Mouse (Mus musculus): ENCODE data around the gene Armc10. TPM values are rescaled to one million over a fixed set of nuclear protein-coding genes. Genes with fewer than 3 reads are reported as not detected.
A peak's percentile ranks its signal among the peaks of the same experiment; 100 is the strongest.
"Not testable (repeated sequence)": the region's sequence is repeated elsewhere in the genome, so short reads cannot be mapped to it uniquely, and the experiment has no call there.

Armc10 gene
- polyA plus RNA-seq, 1 experiment from 2014 or later: 54.4 TPM

GRCm38 (mm10) chr5:21702873-21703475, 57.4 kb downstream of the Armc10 start:
- no peak for TF ChIP-seq CTCF (IDR thresholded peaks at IDR 0.05; ENCODE audit: low read depth)
- Histone ChIP-seq H3K4me1 (ENCODE audit: insufficient read depth) (no peaks in the 10 kb centered on the region), H3K4me3 (ENCODE audit: low read depth, low read length) (no peak overlapping the region), H3K36me3 (ENCODE audit: insufficient read depth) (no peaks in the 10 kb centered on the region), H3K4me2 (no peak overlapping the region), H3K9ac (no peak overlapping the region), H3K9me3 (ENCODE audit: low read depth, low read length) (no peaks in the 10 kb centered on the region), H3K27me3 (ENCODE audit: insufficient read depth, low read length) (no peaks in the 10 kb centered on the region), H3K27ac (ENCODE audit: low read depth) (peak overlapping the region; percentile 54; the same call in 1 of the 2 replicates)
- ATAC-seq (ENCODE audit: insufficient read depth) (no peak), DNase-seq (no peak)
- WGBS: 55% methylated on average over 6 of the region's 6 CpGs

GRCm38 (mm10) chr5:21703708-21704107, 58.1 kb downstream of the Armc10 start:
- DNase-seq (no peak), ATAC-seq (ENCODE audit: insufficient read depth) (no peak)
- no peak overlapping the region for H3K4me2 ChIP-seq
- no peak overlapping the region for H3K4me3 ChIP-seq (ENCODE audit: low read depth, low read length)
- TF ChIP-seq CTCF (IDR thresholded peaks at IDR 0.05; ENCODE audit: low read depth): no peak
- H3K4me1 ChIP-seq (ENCODE audit: insufficient read depth): no peaks in the 10 kb centered on the region
- H3K27me3 ChIP-seq (ENCODE audit: insufficient read depth, low read length): no peaks in the 10 kb centered on the region
- H3K9me3 ChIP-seq (ENCODE audit: low read depth, low read length): no peaks in the 10 kb centered on the region
- H3K36me3 ChIP-seq (ENCODE audit: insufficient read depth): no peaks in the 10 kb centered on the region
- no peak overlapping the region for H3K27ac ChIP-seq (ENCODE audit: low read depth)
- WGBS: 73% methylated on average over 3 of the region's 3 CpGs
- H3K9ac ChIP-seq: no peak overlapping the region

- no peak for TF ChIP-seq CTCF (IDR thresholded peaks at IDR 0.05; ENCODE audit: low read depth)
- Histone ChIP-seq H3K36me3 (ENCODE audit: insufficient read depth) (no peaks in the 10 kb centered on the region), H3K4me3 (ENCODE audit: low read depth, low read length) (no peak overlapping the region), H3K27me3 (ENCODE audit: insufficient read depth, low read length) (no peaks in the 10 kb centered on the region), H3K4me1 (ENCODE audit: insufficient read depth) (no peaks in the 10 kb centered on the region), H3K4me2 (no peak overlapping the region), H3K9ac (no peak overlapping the region), H3K9me3 (ENCODE audit: low read depth, low read length) (no peaks in the 10 kb centered on the region), H3K27ac (ENCODE audit: low read depth) (no peak overlapping the region)
- DNase-seq: no peak
- 90% methylated on average over 4 of the region's 4 CpGs for WGBS
- no peak for ATAC-seq (ENCODE audit: insufficient read depth)
Measured at GRCm38 (mm10) chr5:21706546-21706945, 60.9 kb downstream of the Armc10 start.

- not testable (repeated sequence) for ATAC-seq (ENCODE audit: insufficient read depth); DNase-seq; H3K4me3 ChIP-seq (ENCODE audit: low read depth, low read length)
Measured at GRCm38 (mm10) chr5:21708011-21708410, 62.4 kb downstream of the Armc10 start.

More at GRCm38 (mm10) chr5:21708011-21708410, 62.4 kb downstream of the Armc10 start:
- H3K27me3 ChIP-seq (ENCODE audit: insufficient read depth, low read length); H3K36me3 ChIP-seq (ENCODE audit: insufficient read depth); H3K9me3 ChIP-seq (ENCODE audit: low read depth, low read length); H3K27ac ChIP-seq (ENCODE audit: low read depth); H3K4me1 ChIP-seq (ENCODE audit: insufficient read depth); H3K4me2 ChIP-seq; H3K9ac ChIP-seq: not testable (repeated sequence)
- 81% methylated on average over 8 of the region's 8 CpGs for WGBS

Other genes starting within 250 kb of the Armc10 start
- gene Ccdc146, start 221.1 kb upstream of the Armc10 start, polyA plus RNA-seq (2014; fragmentation: Nextera tagmentation; extraction: Ambion mirVana): 0.09 and 0.18 TPM in 2 replicates
- gene Fam185a, start 220.9 kb upstream of the Armc10 start, polyA plus RNA-seq (2014; fragmentation: Nextera tagmentation; extraction: Ambion mirVana): 5.7 and 5.9 TPM in 2 replicates
- 39.5 and 45.3 TPM in 2 replicates for gene Lrrc17, start 102.3 kb upstream of the Armc10 start, polyA plus RNA-seq (2014; fragmentation: Nextera tagmentation; extraction: Ambion mirVana)
- gene Fbxl13, start 179 bp upstream of the Armc10 start, polyA plus RNA-seq (2014; fragmentation: Nextera tagmentation; extraction: Ambion mirVana): 0.49 and 0.50 TPM in 2 replicates
- 5.1 and 5.5 TPM in 2 replicates for gene Napepld, start 55.6 kb downstream of the Armc10 start, polyA plus RNA-seq (2014; fragmentation: Nextera tagmentation; extraction: Ambion mirVana)
- 85.6 TPM in 2 replicates for gene Pmpcb, start 91.3 kb downstream of the Armc10 start, polyA plus RNA-seq (2014; fragmentation: Nextera tagmentation; extraction: Ambion mirVana)
- gene Dnajc2, start 139.4 kb downstream of the Armc10 start, polyA plus RNA-seq (2014; fragmentation: Nextera tagmentation; extraction: Ambion mirVana): 76.9 and 77.4 TPM in 2 replicates
- gene Psmc2, start 139.5 kb downstream of the Armc10 start, polyA plus RNA-seq (2014; fragmentation: Nextera tagmentation; extraction: Ambion mirVana): 188 and 190 TPM in 2 replicates
- gene Slc26a5, start 219.8 kb downstream of the Armc10 start, polyA plus RNA-seq (2014; fragmentation: Nextera tagmentation; extraction: Ambion mirVana): 0.12 and 0.30 TPM in 2 replicates

All from lung, embryonic 14.5 days (tissue).